Mouse (Mus musculus): ENCODE results near the gene Exosc2. TPM values are rescaled to one million over a fixed set of nuclear protein-coding genes. Genes with fewer than 3 reads are reported as not detected.
A peak's percentile ranks its signal among the peaks of the same experiment; 100 is the strongest.

Gene Exosc2
- total and polyA plus RNA-seq, 3 experiments = 128 to 219 (median 172) TPM

DNA sequence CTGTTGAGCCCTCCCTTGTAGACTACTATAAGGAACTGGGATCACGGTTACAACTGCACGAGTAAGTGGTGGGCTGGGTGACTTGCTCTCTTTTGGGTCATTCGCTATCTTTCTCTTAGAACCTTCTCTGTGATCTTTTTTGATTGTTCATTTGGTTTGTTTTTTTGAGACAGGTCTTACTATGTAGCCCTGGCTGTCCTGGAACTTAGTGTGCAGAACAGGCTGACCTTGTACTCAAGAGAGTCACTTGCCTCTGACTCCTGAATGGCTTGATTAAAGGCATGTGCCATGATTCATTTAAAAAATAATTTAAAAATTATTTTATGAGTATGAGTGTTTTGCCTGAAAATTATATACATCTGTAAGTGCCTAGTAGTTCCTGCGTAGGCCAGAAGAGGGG is 44.3 kb downstream of the Exosc2 start:
- no peak for TF ChIP-seq MAZ (IDR thresholded peaks at IDR 0.05; ENCODE audit: low read depth, low read length)
- TF ChIP-seq CHD1 (IDR thresholded peaks at IDR 0.05; ENCODE audit: low read depth, low read length) = no peak
- no peak for TF ChIP-seq MXI1 (IDR thresholded peaks at IDR 0.05; ENCODE audit: low read depth, low read length)
- TF ChIP-seq RCOR1 (IDR thresholded peaks at IDR 0.05; ENCODE audit: low read depth, low read length) = no peak
- peak in 1 of 3 experiments; percentile 7; a peak in 1 of 6 replicates for TF ChIP-seq CTCF (IDR thresholded peaks at IDR 0.05 in 2 of 3, conservative IDR thresholded peaks at IDR 0.05 in 1 of 3; ENCODE audit: control insufficient read depth in 1 of 3, insufficient read depth in 1 of 3, low read depth in 2 of 3, low read length in 3 of 3, poor library complexity in 1 of 3, severe bottlenecking in 1 of 3)
- TF ChIP-seq TBP (IDR thresholded peaks at IDR 0.05; ENCODE audit: low read depth, low read length) = no peak
- Histone ChIP-seq H3K79me2 (ENCODE audit: control insufficient read depth, insufficient read depth, low read length, poor library complexity) (no peaks in the 10 kb centered on the region), H3K27ac (ENCODE audit: control insufficient read depth, low read depth, low read length) (no peak overlapping the region), H3K36me3 (ENCODE audit: control insufficient read depth in 1 of 2, insufficient read depth in 2 of 2, low read length in 2 of 2) (no peaks in the 10 kb centered on the region; a peak in 1 of 4 replicates), H3K4me1 (ENCODE audit: control insufficient read depth in 1 of 2, insufficient read depth in 2 of 2, low read length in 2 of 2) (no peaks in the 10 kb centered on the region), H3K27me3 (ENCODE audit: control insufficient read depth in 1 of 2, insufficient read depth in 2 of 2, low read length in 2 of 2) (no peaks in the 10 kb centered on the region), H3K9ac (ENCODE audit: control insufficient read depth, low read depth, low read length, poor library complexity, severe bottlenecking) (no peak overlapping the region), H3K9me3 (replicated peaks; ENCODE audit: insufficient read depth, low read length) (no peaks in the 10 kb centered on the region), H3K4me3 (ENCODE audit: control insufficient read depth in 1 of 2, insufficient read depth in 1 of 2, low read depth in 2 of 2, low read length in 2 of 2) (no peak overlapping the region)
- no peak for DNase-seq (ENCODE audit: low read depth, low spot score)

DNA sequence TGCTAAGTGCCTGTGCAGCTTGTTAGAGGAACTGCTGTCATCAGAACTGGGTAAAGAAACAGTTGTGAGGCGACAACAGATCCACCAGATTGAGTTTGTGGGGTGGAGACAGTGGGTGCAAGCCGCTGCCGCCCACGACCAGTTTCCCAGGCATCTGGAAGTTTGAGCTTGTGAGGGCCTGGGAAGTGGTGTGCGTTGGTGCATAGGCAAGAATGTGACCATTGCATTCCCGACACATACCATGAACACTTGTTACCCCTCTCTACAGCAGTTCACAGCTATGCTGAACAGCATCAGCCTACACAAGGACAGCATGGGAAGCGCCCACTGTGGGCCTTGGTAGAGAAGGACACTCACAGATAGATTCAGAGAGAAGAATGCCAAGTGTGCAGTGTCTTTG is 45.5 kb downstream of the Exosc2 start:
- no peak for DNase-seq (ENCODE audit: low read depth, low spot score)
- H3K9ac ChIP-seq (ENCODE audit: control insufficient read depth, low read depth, low read length, poor library complexity, severe bottlenecking) = no peak overlapping the region
- H3K36me3 ChIP-seq (ENCODE audit: control insufficient read depth in 1 of 2, insufficient read depth in 2 of 2, low read length in 2 of 2) = no peaks in the 10 kb centered on the region
- TF ChIP-seq SIN3A (IDR thresholded peaks at IDR 0.05; ENCODE audit: low read length) = no peak
- TF ChIP-seq ZC3H11A (IDR thresholded peaks at IDR 0.05; ENCODE audit: low read depth, low read length) = no peak
- no peak for TF ChIP-seq NRF1 (IDR thresholded peaks at IDR 0.05; ENCODE audit: insufficient read depth, low read depth, low read length, poor library complexity, severe bottlenecking)
- no peak for TF ChIP-seq HCFC1 (IDR thresholded peaks at IDR 0.05; ENCODE audit: low read depth, low read length)
- TF ChIP-seq TBP (IDR thresholded peaks at IDR 0.05; ENCODE audit: low read depth, low read length) = no peak
- TF ChIP-seq E2F4 (IDR thresholded peaks at IDR 0.05; ENCODE audit: borderline replicate concordance, low read depth, low read length) = no peak
- TF ChIP-seq GATA1 (IDR thresholded peaks at IDR 0.05; ENCODE audit: low read depth, low read length) = no peak
- no peak for TF ChIP-seq CTCF (IDR thresholded peaks at IDR 0.05 in 2 of 3, conservative IDR thresholded peaks at IDR 0.05 in 1 of 3; ENCODE audit: control insufficient read depth in 1 of 3, insufficient read depth in 1 of 3, low read depth in 2 of 3, low read length in 3 of 3, poor library complexity in 1 of 3, severe bottlenecking in 1 of 3)
- no peak for TF ChIP-seq ETS1 (IDR thresholded peaks at IDR 0.05; ENCODE audit: low read depth, low read length)
- H3K79me2 ChIP-seq (ENCODE audit: control insufficient read depth, insufficient read depth, low read length, poor library complexity) = no peaks in the 10 kb centered on the region
- no peak overlapping the region for H3K27ac ChIP-seq (ENCODE audit: control insufficient read depth, low read depth, low read length)
- H3K9me3 ChIP-seq (replicated peaks; ENCODE audit: insufficient read depth, low read length) = no peaks in the 10 kb centered on the region
- no peaks in the 10 kb centered on the region for H3K4me1 ChIP-seq (ENCODE audit: control insufficient read depth in 1 of 2, insufficient read depth in 2 of 2, low read length in 2 of 2)
- H3K4me3 ChIP-seq (ENCODE audit: control insufficient read depth in 1 of 2, insufficient read depth in 1 of 2, low read depth in 2 of 2, low read length in 2 of 2) = no peak overlapping the region
- no peaks in the 10 kb centered on the region for H3K27me3 ChIP-seq (ENCODE audit: control insufficient read depth in 1 of 2, insufficient read depth in 2 of 2, low read length in 2 of 2)

- H3K27ac ChIP-seq (ENCODE audit: control insufficient read depth, low read depth, low read length) = no peak overlapping the region
Observed at GRCm38 (mm10) chr2:31719202-31719880, 48.8 kb downstream of the Exosc2 start.

More at GRCm38 (mm10) chr2:31719202-31719880, 48.8 kb downstream of the Exosc2 start:
- no peaks in the 10 kb centered on the region for H3K4me1 ChIP-seq (ENCODE audit: control insufficient read depth in 1 of 2, insufficient read depth in 2 of 2, low read length in 2 of 2)
- H3K9ac ChIP-seq (ENCODE audit: control insufficient read depth, low read depth, low read length, poor library complexity, severe bottlenecking) = no peak overlapping the region
- H3K27me3 ChIP-seq (ENCODE audit: control insufficient read depth in 1 of 2, insufficient read depth in 2 of 2, low read length in 2 of 2) = no peaks in the 10 kb centered on the region
- no peak for TF ChIP-seq RCOR1 (IDR thresholded peaks at IDR 0.05; ENCODE audit: low read depth, low read length)
- no peak for TF ChIP-seq JUND (IDR thresholded peaks at IDR 0.05; ENCODE audit: low read depth, low read length)
- no peak for TF ChIP-seq MEF2A (IDR thresholded peaks at IDR 0.05; ENCODE audit: extremely low read depth, insufficient replicate concordance, low read depth, low read length, poor library complexity, severe bottlenecking)
- no peak for TF ChIP-seq POLR2A (IDR thresholded peaks at IDR 0.05; ENCODE audit: control insufficient read depth in 1 of 2, insufficient read depth in 1 of 2, low read depth in 1 of 2, low read length in 2 of 2, poor library complexity in 1 of 2)
- H3K9me3 ChIP-seq (replicated peaks; ENCODE audit: insufficient read depth, low read length) = no peaks in the 10 kb centered on the region
- no peak overlapping the region for H3K4me3 ChIP-seq (ENCODE audit: control insufficient read depth in 1 of 2, insufficient read depth in 1 of 2, low read depth in 2 of 2, low read length in 2 of 2)
- no peaks in the 10 kb centered on the region for H3K79me2 ChIP-seq (ENCODE audit: control insufficient read depth, insufficient read depth, low read length, poor library complexity)
- no peak for DNase-seq (ENCODE audit: low read depth, low spot score)
- peaks cover 0 to 2% of the 10 kb centered on the region in 2 experiments; a peak in 1 of 4 replicates for H3K36me3 ChIP-seq (ENCODE audit: control insufficient read depth in 1 of 2, insufficient read depth in 2 of 2, low read length in 2 of 2)

All from MEL (cell line).